Mouse (Mus musculus) B cell, adult 67 days (primary cell): ENCODE results near the gene Mkrn2os. TPM values are rescaled to one million over a fixed set of nuclear protein-coding genes. Genes with fewer than 3 reads are reported as not detected.

Source experiments
- total RNA-seq, 2 experiments: library from RNA; stranded (reverse); gene quantifications; 4 replicates each; pipeline ENCODE4 v1.2.4; 2023

Gene Mkrn2os
- not detected for total RNA-seq

DNA sequence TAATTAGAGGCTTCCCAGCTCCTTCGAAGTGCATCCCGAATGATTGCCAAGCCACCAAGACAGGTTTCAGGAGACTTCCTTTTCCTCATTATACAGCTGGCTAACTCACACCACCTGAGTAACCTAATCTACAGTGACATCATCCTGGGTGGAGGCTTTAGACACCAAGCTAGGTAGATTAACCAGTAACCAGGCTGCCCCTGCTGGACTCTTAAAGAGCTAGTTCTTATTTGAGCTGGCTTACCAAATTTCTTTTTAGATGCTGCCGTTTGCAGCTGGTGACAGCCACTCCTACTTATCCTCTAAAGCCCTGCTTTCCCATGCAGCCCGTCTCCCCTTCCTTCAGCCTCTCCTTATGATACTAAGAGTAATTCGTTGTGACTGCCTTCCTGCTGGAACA lies at the start of gene Mkrn2os:
Mkrn2os (minus strand) TSS at position 119 of the 400 bp plus-strand sequence.

DNA sequence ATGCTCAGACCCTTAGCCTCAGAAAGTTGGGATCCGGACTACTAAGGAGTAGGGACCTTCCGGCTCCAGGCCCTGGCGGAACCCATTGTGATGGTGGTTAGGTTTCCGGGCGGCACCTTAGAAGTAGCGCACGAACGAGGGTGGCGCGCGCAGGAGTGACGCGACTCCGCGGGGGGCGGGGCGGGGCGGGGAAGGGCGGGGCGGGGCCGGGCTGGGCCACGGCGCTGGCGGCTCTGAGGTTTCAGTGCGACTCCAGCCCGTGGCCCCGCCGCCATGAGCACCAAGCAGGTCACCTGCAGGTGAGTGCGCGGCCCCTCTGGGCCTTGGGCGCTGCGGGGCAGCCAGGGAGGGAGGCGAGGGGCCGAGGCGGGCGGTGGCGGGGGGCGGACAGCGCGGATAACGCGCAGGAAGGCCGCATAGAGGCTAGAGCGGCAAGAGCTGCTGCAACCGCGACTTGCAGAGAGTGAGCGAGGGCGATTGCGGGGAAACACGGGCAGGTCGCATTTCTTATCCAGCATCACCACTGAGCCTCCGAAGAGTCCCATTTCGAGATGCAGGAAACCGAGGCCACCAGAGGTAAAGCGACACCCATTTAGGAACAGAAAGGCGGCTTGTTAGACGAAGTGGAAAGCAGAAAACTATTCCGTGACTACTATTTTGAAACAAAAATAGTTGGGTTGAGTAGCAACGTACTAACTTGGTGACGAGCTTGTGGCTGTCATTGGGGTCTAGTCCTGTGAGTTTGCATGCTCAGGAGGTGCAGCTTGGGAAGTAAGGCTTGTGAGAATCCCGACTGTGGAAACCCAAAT lies 9.5 kb upstream of the Mkrn2os start, which contains the start of gene Mkrn2:
Mkrn2 (plus strand) TSS at position 188 of the 809 bp plus-strand sequence.

DNA sequence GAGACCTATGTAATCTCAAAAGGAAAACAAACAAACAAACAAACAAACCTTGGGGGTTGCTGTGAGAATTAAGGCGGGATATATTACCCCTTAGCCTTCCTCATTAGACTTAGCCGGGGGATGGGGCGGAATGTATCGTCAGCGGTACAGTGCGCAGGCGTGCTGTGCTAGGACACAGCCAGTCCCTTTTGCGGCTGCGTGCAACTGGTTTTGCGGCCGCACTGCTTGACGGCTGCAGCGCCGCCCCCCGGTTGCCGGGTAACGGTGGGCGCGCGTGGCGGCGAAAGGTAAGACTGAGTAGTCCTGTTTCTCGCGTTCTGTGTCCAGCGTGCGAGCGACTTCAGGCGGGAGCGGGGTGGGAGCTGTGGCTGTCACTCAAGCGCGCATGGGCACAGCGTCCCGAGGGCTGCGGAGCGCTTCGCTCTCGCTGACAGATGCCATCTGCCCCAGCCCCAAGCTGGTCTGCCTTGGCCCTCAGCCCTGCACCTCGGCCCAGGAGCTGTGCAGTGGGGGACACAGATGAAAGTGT lies 47.9 kb downstream of the Mkrn2os start, which contains the start of gene Tsen2:
Tsen2 (plus strand) TSS at position 223 of the 529 bp plus-strand sequence.

Other genes with a start within 250 kb of the Mkrn2os start
- gene Pparg, start 231.6 kb downstream of the Mkrn2os start, total RNA-seq: not detected
- 1 to 10 TPM; 7.0 to 9.0 TPM for gene Tsen2, start 47.9 kb downstream of the Mkrn2os start, total RNA-seq
- gene Mkrn2, start 9.3 kb upstream of the Mkrn2os start, total RNA-seq: 10 to 100 TPM; 29.8 to 36.8 TPM
- 100 to 1,000 TPM; 152 to 173 TPM for gene Raf1, start 84.1 kb upstream of the Mkrn2os start, total RNA-seq
- gene Tmem40, start 169.8 kb upstream of the Mkrn2os start, total RNA-seq: not detected
- 1 to 10 TPM; 5.0 to 6.8 TPM for gene Cand2, start 182.0 kb upstream of the Mkrn2os start, total RNA-seq
- gene Rpl32, start 216.2 kb upstream of the Mkrn2os start, total RNA-seq: 1,000 to 10,000 TPM; 2,409 to 2,423 TPM
- not detected for gene Efcab12, start 245.8 kb upstream of the Mkrn2os start, total RNA-seq